Mouse (Mus musculus) megakaryocyte progenitor cell, adult 5-6 weeks (primary cell): ENCODE measurements at regions not wholly inside any gene's neighbourhood (a gene's known extent, or its start where the extent isn't known, plus 50 kb on each side); places are given as distances from the start of the nearest gene placed in this dataset.

ENCODE experiments used
- ATAC-seq: replicated peaks from 2 replicates; pipeline ENCODE4 v1.8.0; 2016; ENCODE audit warnings: mild to moderate bottlenecking, moderate TSS enrichment, inconsistent platforms; ENCODE audit not compliant: poor library complexity

- no peak for ATAC-seq
Measured at GRCm38 (mm10) chr10:24437177-24437576, 158.1 kb upstream of the Ccn2 start.

- no peak for ATAC-seq
Measured at GRCm38 (mm10) chr10:24444572-24444971, 150.7 kb upstream of the Ccn2 start.

- no peak for ATAC-seq
Measured at GRCm38 (mm10) chr10:24445036-24445435, 150.2 kb upstream of the Ccn2 start.

- ATAC-seq: no peak
Measured at GRCm38 (mm10) chr10:24446168-24446567, 149.1 kb upstream of the Ccn2 start.

- 0 out of 2 replicates have a peak, but pooled peaks have one; percentile 11 for ATAC-seq
Measured at GRCm38 (mm10) chr10:24447135-24447534, 148.1 kb upstream of the Ccn2 start.

- ATAC-seq: peak; percentile 26; the same call in 1 of the 2 replicates
Measured at GRCm38 (mm10) chr10:24448001-24448561, 147.2 kb upstream of the Ccn2 start.

- no peak for ATAC-seq
Measured at GRCm38 (mm10) chr10:24453507-24453906, 141.7 kb upstream of the Ccn2 start.

GRCm38 (mm10) chr10:24458667-24459066, 136.6 kb upstream of the Ccn2 start:
- no peak for ATAC-seq

GRCm38 (mm10) chr10:24463873-24464272, 131.4 kb upstream of the Ccn2 start:
- ATAC-seq: no peak

- ATAC-seq: no peak
Measured at GRCm38 (mm10) chr10:24464377-24464776, 130.9 kb upstream of the Ccn2 start.

- ATAC-seq: no peak
Measured at GRCm38 (mm10) chr10:24469741-24470140, 125.5 kb upstream of the Ccn2 start.

- ATAC-seq: no peak
Measured at GRCm38 (mm10) chr10:24471521-24471920, 123.7 kb upstream of the Ccn2 start.

- ATAC-seq: no peak
Measured at GRCm38 (mm10) chr10:24476288-24476687, 119.0 kb upstream of the Ccn2 start.

GRCm38 (mm10) chr10:24478535-24478934, 116.7 kb upstream of the Ccn2 start:
- ATAC-seq: no peak

- ATAC-seq: no peak
Measured at GRCm38 (mm10) chr10:24479148-24479547, 116.1 kb upstream of the Ccn2 start.

GRCm38 (mm10) chr10:24481926-24482612, 113.2 kb upstream of the Ccn2 start:
- ATAC-seq: no peak

GRCm38 (mm10) chr10:24483053-24483452, 112.2 kb upstream of the Ccn2 start:
- ATAC-seq: no peak

- no peak for ATAC-seq
Measured at GRCm38 (mm10) chr10:24484101-24484660, 111.1 kb upstream of the Ccn2 start.

GRCm38 (mm10) chr10:24485461-24485860, 109.8 kb upstream of the Ccn2 start:
- no peak for ATAC-seq

GRCm38 (mm10) chr10:24486224-24486623, 109.0 kb upstream of the Ccn2 start:
- no peak for ATAC-seq

- ATAC-seq: no peak
Measured at GRCm38 (mm10) chr10:24487915-24488314, 107.3 kb upstream of the Ccn2 start.

GRCm38 (mm10) chr10:24490432-24490831, 104.8 kb upstream of the Ccn2 start:
- no peak for ATAC-seq
